8 mouse cellular contexts compared by ENCODE assay signal in the genomic region with DNA sequence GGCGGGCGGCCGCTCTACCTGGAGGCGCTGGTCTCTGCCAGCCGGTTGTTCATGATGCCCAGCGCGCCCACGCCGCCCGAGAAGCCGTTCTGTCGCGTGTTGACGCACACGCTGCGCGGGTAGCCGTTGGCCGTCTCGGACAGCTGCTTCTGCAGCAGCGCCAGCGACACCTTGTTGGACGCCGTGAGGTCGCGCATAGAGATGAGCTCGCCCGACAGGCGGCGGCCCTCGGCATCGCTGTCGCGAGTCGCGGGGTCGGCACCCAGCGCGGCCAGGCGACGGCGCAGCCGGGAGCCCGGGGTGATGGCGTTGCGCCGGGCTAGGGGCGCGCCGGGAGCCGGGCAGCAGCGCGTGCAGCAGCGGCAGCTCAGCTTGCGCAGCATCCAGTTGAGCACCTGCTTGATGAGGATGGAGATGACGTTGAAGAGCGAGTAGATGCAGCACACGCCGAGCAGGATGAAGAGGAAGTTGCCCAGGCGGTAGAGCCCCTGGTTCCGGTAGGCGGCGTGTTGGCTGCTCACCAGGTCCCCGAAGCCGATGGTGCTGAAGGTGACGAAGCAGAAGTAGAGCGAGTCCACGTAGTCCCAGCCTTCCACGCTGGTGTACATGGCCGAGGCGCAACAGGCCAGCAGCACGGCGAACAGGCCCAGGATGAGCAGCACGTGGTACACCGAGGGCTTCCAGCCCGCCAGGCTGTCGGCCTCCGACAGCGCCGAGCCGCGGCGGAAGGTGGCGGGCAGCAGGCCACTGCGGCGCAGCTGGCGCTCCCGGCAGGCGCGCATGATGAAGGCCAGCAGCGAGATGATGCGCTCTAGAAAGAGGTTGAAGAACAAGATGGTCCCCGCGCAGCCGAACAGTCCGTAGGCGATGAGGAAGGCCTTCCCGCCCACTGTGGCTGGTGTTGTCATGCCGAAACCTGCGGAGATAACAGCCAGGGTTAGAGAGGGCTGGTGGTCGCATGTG. TPM values are rescaled to one million over a fixed set of nuclear protein-coding genes. Genes with fewer than 3 reads are reported as not detected.
DNase-seq lines count a peak whose midpoint lies in the region; ATAC-seq and TF ChIP-seq lines count a peak whose summit lies in the region.

No protein-coding gene starts in this region.

- 0 out of 2 replicates have a peak, but pooled peaks cover 6% of the 10 kb centered on the region for H3K4me1 ChIP-seq in heart, embryonic 11.5 days (ENCODE audit: control insufficient read depth, insufficient read depth, low read length)
- H3K4me1 ChIP-seq in kidney, embryonic 14.5 days (ENCODE audit: control insufficient read depth, insufficient read depth, low read length) = peaks cover 4% of the 10 kb centered on the region; the same call in 1 of the 2 replicates
- peaks cover 6% of the 10 kb centered on the region; the same call in 1 of the 2 replicates for H3K4me1 ChIP-seq in liver, adult 2 months (ENCODE audit: control insufficient read depth, insufficient read depth, low read length)
- H3K4me1 ChIP-seq in midbrain, postnatal 0 days (ENCODE audit: insufficient read depth, low read length) = no peaks in the 10 kb centered on the region
- H3K4me1 ChIP-seq in stomach, postnatal 0 days (replicated peaks; ENCODE audit: control insufficient read depth, insufficient read depth) = peaks cover 3% of the 10 kb centered on the region; the same call in 1 of the 2 replicates

- H3K27me3 ChIP-seq in heart, embryonic 11.5 days (ENCODE audit: control insufficient read depth, insufficient read depth, low read length) = peaks cover 50% of the 10 kb centered on the region
- peaks cover 54% of the 10 kb centered on the region for H3K27me3 ChIP-seq in kidney, embryonic 14.5 days (ENCODE audit: control insufficient read depth, insufficient read depth, low read length)
- H3K27me3 ChIP-seq in liver, adult 2 months (ENCODE audit: control insufficient read depth, insufficient read depth, low read length) = peaks cover 14% of the 10 kb centered on the region
- peaks cover 12% of the 10 kb centered on the region for H3K27me3 ChIP-seq in midbrain, postnatal 0 days (ENCODE audit: insufficient read depth, low read length)
- peaks cover 8% of the 10 kb centered on the region; the same call in 1 of the 2 replicates for H3K27me3 ChIP-seq in stomach, postnatal 0 days (ENCODE audit: control insufficient read depth, insufficient read depth, low read length)

- H3K4me3 ChIP-seq in heart, embryonic 11.5 days (ENCODE audit: low read depth, low read length) = peak overlapping the region; percentile 66
- H3K4me3 ChIP-seq in kidney, embryonic 14.5 days (ENCODE audit: low read length) = peak overlapping the region; percentile 64
- H3K4me3 ChIP-seq in liver, adult 2 months (ENCODE audit: insufficient read depth, low read depth, low read length) = peak overlapping the region; percentile 76
- peak overlapping the region; percentile 48 for H3K4me3 ChIP-seq in midbrain, postnatal 0 days (ENCODE audit: low read depth, low read length)
- peak overlapping the region; percentile 62 for H3K4me3 ChIP-seq in stomach, postnatal 0 days (ENCODE audit: low read depth, low read length)

- H3K36me3 ChIP-seq in heart, embryonic 11.5 days (ENCODE audit: control insufficient read depth, insufficient read depth, low read length) = no peaks in the 10 kb centered on the region
- no peaks in the 10 kb centered on the region for H3K36me3 ChIP-seq in kidney, embryonic 14.5 days (ENCODE audit: control insufficient read depth, insufficient read depth, low read length)
- H3K36me3 ChIP-seq in liver, adult 2 months (ENCODE audit: control insufficient read depth, insufficient read depth, low read length) = no peaks in the 10 kb centered on the region
- H3K36me3 ChIP-seq in midbrain, postnatal 0 days (ENCODE audit: insufficient read depth, low read length) = no peaks in the 10 kb centered on the region
- H3K36me3 ChIP-seq in stomach, postnatal 0 days (ENCODE audit: control insufficient read depth, insufficient read depth, low read length) = no peaks in the 10 kb centered on the region

- H3K79me2 ChIP-seq in liver, adult 2 months (ENCODE audit: control insufficient read depth, insufficient read depth, low read length) = no peaks in the 10 kb centered on the region

- no peak for TF ChIP-seq EP300 in stomach, postnatal 0 days (optimal IDR thresholded peaks at IDR 0.05)

- ATAC-seq in heart, embryonic 11.5 days (replicated peaks; ENCODE audit: insufficient number of reproducible peaks, low FRiP score, low TSS enrichment) = peak; percentile 61
- peak; percentile 87 for ATAC-seq in kidney, embryonic 14.5 days (ENCODE audit: low FRiP score, low TSS enrichment)
- ATAC-seq in midbrain, postnatal 0 days (ENCODE audit: low FRiP score) = peak; percentile 86
- peak; percentile 70 for ATAC-seq in stomach, postnatal 0 days (ENCODE audit: low FRiP score, low TSS enrichment)

- TF ChIP-seq CTCF in liver, adult 2 months (IDR thresholded peaks at IDR 0.05; ENCODE audit: low read depth, low read length) = no peak
- TF ChIP-seq CTCF in midbrain, postnatal 0 days (IDR thresholded peaks at IDR 0.05) = peak; percentile 57
- TF ChIP-seq CTCF in stomach, postnatal 0 days (IDR thresholded peaks at IDR 0.05; ENCODE audit: low read depth) = peak; percentile 33

- peak overlapping the region; percentile 34; the same call in 1 of the 2 replicates for H3K9ac ChIP-seq in heart, embryonic 11.5 days (ENCODE audit: low read depth, low read length)
- peak overlapping the region; percentile 37 for H3K9ac ChIP-seq in kidney, embryonic 14.5 days (ENCODE audit: low read depth, low read length)
- H3K9ac ChIP-seq in liver, adult 2 months (ENCODE audit: low read depth, low read length) = no peak overlapping the region; the same call in 1 of the 2 replicates
- H3K9ac ChIP-seq in midbrain, postnatal 0 days (replicated peaks; ENCODE audit: low read length, poor library complexity, severe bottlenecking) = peak overlapping the region; percentile 61
- H3K9ac ChIP-seq in stomach, postnatal 0 days (ENCODE audit: low read length) = 0 out of 2 replicates have a peak overlapping the region, but pooled peaks have one; percentile 41

- DNase-seq in heart, adult 11 months = no peak
- peak; percentile 56 to 60 for DNase-seq in cerebellum, postnatal 36 days
- DNase-seq in gastrocnemius, postnatal 14 days = peak; percentile 19
- DNase-seq in liver, adult 2 months (ENCODE audit: extremely low read depth, low read depth, low spot score) = no peak
- DNase-seq in midbrain, postnatal 0 days (ENCODE audit: low spot score) = peak; percentile 80
- DNase-seq in stomach, postnatal 0 days (ENCODE audit: low spot score) = peak; percentile 46

- intact Hi-C loops in gastrocnemius, postnatal 14 days (cut with DNase I; ENCODE audit: low total_unique reads) = no loop called here

- WGBS in heart, embryonic 11.5 days (ENCODE audit: insufficient replicate concordance) = 2% methylated on average over 100 of the region's 101 CpGs
- 7% methylated on average over 101 of the region's 101 CpGs for WGBS in kidney, embryonic 14.5 days
- 3% methylated on average over 101 of the region's 101 CpGs for WGBS in liver, adult 2 months
- WGBS in midbrain, postnatal 0 days = 3% methylated on average over 99 of the region's 101 CpGs
- WGBS in stomach, postnatal 0 days = 1% methylated on average over 101 of the region's 101 CpGs

- H3K4me2 ChIP-seq in heart, embryonic 11.5 days = peak overlapping the region; percentile 98
- peak overlapping the region; percentile 98 for H3K4me2 ChIP-seq in kidney, embryonic 14.5 days (replicated peaks; ENCODE audit: low read depth, low read length)
- peak overlapping the region; percentile 79 for H3K4me2 ChIP-seq in midbrain, postnatal 0 days (ENCODE audit: low read depth, low read length, poor library complexity, severe bottlenecking)
- peak overlapping the region; percentile 99 for H3K4me2 ChIP-seq in stomach, postnatal 0 days (replicated peaks; ENCODE audit: low read depth)

- TF ChIP-seq POLR2A in liver, adult 2 months (IDR thresholded peaks at IDR 0.05; ENCODE audit: extremely low read depth, insufficient read depth, low read length) = no peak

- no peak overlapping the region for H3K27ac ChIP-seq in heart, embryonic 11.5 days (ENCODE audit: low read depth, low read length)
- no peak overlapping the region for H3K27ac ChIP-seq in kidney, embryonic 14.5 days (ENCODE audit: low read depth, low read length)
- H3K27ac ChIP-seq in liver, adult 2 months (replicated peaks; ENCODE audit: insufficient read depth, low read depth, low read length) = no peak overlapping the region
- peak overlapping the region; percentile 73 for H3K27ac ChIP-seq in midbrain, postnatal 0 days (ENCODE audit: low read depth, low read length)
- no peak overlapping the region for H3K27ac ChIP-seq in stomach, postnatal 0 days (replicated peaks)

- H3K9me3 ChIP-seq in heart, embryonic 11.5 days (replicated peaks; ENCODE audit: control insufficient read depth, low read length) = no peaks in the 10 kb centered on the region
- 0 out of 2 replicates have a peak, but pooled peaks cover 4% of the 10 kb centered on the region for H3K9me3 ChIP-seq in kidney, embryonic 14.5 days (ENCODE audit: control insufficient read depth, low read length)
- no peaks in the 10 kb centered on the region for H3K9me3 ChIP-seq in midbrain, postnatal 0 days (ENCODE audit: low read length)
- H3K9me3 ChIP-seq in stomach, postnatal 0 days (ENCODE audit: control insufficient read depth, low read length) = no peaks in the 10 kb centered on the region

RNA-seq across cellular contexts. Expression of a gene that starts 51.6 kb away (rescaled TPM):
- polyA plus RNA-seq in heart, embryonic 11.5 days (2014; fragmentation: Nextera tagmentation; extraction: Ambion mirVana) = 0.23 and 0.51 TPM in 2 replicates
- not detected for total RNA-seq in gastrocnemius, postnatal 14 days (2021)
- polyA plus RNA-seq in kidney, embryonic 14.5 days (2014; fragmentation: Nextera tagmentation; extraction: Ambion mirVana) = not detected in 2 replicates
- not detected in 2 replicates for total RNA-seq in liver, adult 2 months (2014; rRNA removed)
- 0.07 TPM in 1 of 2 replicates, not detected in the other for polyA plus RNA-seq in liver, adult 2 months (2012; rRNA removed)
- 5.1 and 7.3 TPM in 2 replicates for total RNA-seq in midbrain, postnatal 0 days (2014; rRNA removed)
- polyA plus RNA-seq in midbrain, postnatal 0 days (2015; fragmentation: Nextera tagmentation; extraction: Ambion mirVana) = 1.9 and 2.3 TPM in 2 replicates
- polyA plus RNA-seq in stomach, postnatal 0 days (2015; fragmentation: Nextera tagmentation; extraction: Ambion mirVana) = 0.10 and 0.15 TPM in 2 replicates

Comparison
In these comparisons a context has a peak if more than half of its experiments do, and no peak if none do; other contexts are left out.
1. DNase-seq: peak in cerebellum, postnatal 36 days (2 of 2), gastrocnemius, postnatal 14 days (single experiment), midbrain, postnatal 0 days (single experiment) and stomach, postnatal 0 days (single experiment); none in heart, adult 11 months (single experiment) and liver, adult 2 months (single experiment).
2. Peak in every context shown above with its lines, with median percentiles within 50 percentile points of each other: ATAC-seq, H3K4me2 ChIP-seq and H3K4me3 ChIP-seq.